Mouse (Mus musculus): ENCODE measurements around the gene Pip5k1c.
A peak's percentile ranks its signal among the peaks of the same experiment; 100 is the strongest.

DNA sequence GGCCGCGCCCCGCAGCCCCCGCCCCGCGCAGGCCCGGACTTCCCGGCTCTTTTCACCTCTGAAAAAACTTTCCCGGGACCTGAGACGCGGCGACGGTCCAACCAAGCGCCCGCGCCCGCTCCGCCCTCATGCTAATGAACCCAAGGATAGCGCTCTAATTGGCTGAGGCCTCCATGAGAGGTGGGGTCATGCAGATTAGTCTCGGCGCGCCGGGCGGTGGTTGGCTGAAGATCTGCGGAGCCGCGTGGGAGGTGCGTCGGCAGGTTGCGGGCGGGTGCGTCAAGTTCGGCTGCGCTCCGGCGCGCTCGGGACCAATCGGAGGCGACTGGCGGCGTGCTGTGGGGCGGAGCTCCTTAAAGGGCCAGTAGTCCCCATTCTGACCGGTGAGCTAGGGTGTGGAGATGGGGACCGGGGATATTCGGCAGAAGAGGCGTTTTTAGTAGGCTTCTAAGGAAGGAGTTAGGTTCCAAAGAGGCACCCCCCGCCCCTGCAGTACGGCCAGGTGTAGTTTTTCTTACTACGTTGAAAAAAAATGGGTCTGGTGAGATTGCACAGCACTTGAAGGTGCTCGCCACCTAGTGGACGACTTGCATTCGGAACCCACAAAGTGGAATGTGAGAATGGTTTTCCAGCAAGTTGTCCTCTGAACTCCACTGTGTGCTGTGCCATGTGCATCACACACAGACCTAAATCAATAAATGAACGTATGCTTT lies 57.7 kb downstream of the Pip5k1c start, which contains the start of gene Hmg20b:
- TF ChIP-seq CTCF (IDR thresholded peaks at IDR 0.05; ENCODE audit: low read depth) (peak; percentile 91), EP300 (optimal IDR thresholded peaks at IDR 0.05) (no peak)

Measured in stomach, postnatal 0 days (tissue).